9 mouse cellular contexts compared by ENCODE assay signal in genomic region chr10:128908778-128909448, GRCm38 (mm10). TPM values are rescaled to one million over a fixed set of nuclear protein-coding genes. Genes with fewer than 3 reads are reported as not detected.
DNase-seq lines count a peak whose midpoint lies in the region; ATAC-seq and TF ChIP-seq lines count a peak whose summit lies in the region.
"Had no signal": no experiment of that assay in that cellular context is flagged by ENCODE, and none has a peak within 500 bp of the region (broad histone marks: within the 10 kb centered on the region; RNA-seq: fewer than 3 reads in every experiment).

No protein-coding gene starts in this region.

- no peaks in the 10 kb centered on the region for H3K9me3 ChIP-seq in embryonic facial prominence, embryonic 10.5 days
- no peaks in the 10 kb centered on the region for H3K9me3 ChIP-seq in intestine, postnatal 0 days (ENCODE audit: control insufficient read depth)

- ATAC-seq in intestine, postnatal 0 days: peak; percentile 71
- peak; percentile 11 for ATAC-seq in megakaryocyte, adult 5-6 weeks (ENCODE audit: poor library complexity, severe bottlenecking)

- WGBS in cerebellum, adult 2 months: 81% methylated on average over 13 of the region's 13 CpGs
- 59% methylated on average over 13 of the region's 13 CpGs for WGBS in embryonic facial prominence, embryonic 10.5 days
- 31% methylated on average over 13 of the region's 13 CpGs for WGBS in intestine, postnatal 0 days

- H3K4me3 ChIP-seq in cerebellum, adult 2 months (replicated peaks; ENCODE audit: insufficient read depth, low read depth, low read length): peak overlapping the region; percentile 60
- H3K4me3 ChIP-seq in embryonic facial prominence, embryonic 10.5 days: peak overlapping the region; percentile 88
- H3K4me3 ChIP-seq in intestine, postnatal 0 days (ENCODE audit: low read depth, low read length): peak overlapping the region; percentile 87

- peaks cover 5% of the 10 kb centered on the region for H3K4me1 ChIP-seq in cerebellum, adult 2 months (ENCODE audit: control insufficient read depth, insufficient read depth, low read length)
- peaks cover 47% of the 10 kb centered on the region for H3K4me1 ChIP-seq in embryonic facial prominence, embryonic 10.5 days
- no peaks in the 10 kb centered on the region for H3K4me1 ChIP-seq in intestine, postnatal 0 days (replicated peaks; ENCODE audit: control insufficient read depth, insufficient read depth, low read length)

- H3K27me3 ChIP-seq in cerebellum, adult 2 months (ENCODE audit: control insufficient read depth, insufficient read depth, low read length): no peaks in the 10 kb centered on the region
- H3K27me3 ChIP-seq in embryonic facial prominence, embryonic 10.5 days (replicated peaks; ENCODE audit: low read depth, poor library complexity, severe bottlenecking): peaks cover 16% of the 10 kb centered on the region
- no peaks in the 10 kb centered on the region for H3K27me3 ChIP-seq in intestine, postnatal 0 days (replicated peaks; ENCODE audit: control insufficient read depth, insufficient read depth, low read length)

- H3K4me2 ChIP-seq in intestine, postnatal 0 days (replicated peaks; ENCODE audit: low read depth): peak overlapping the region; percentile 85

- H3K27ac ChIP-seq in cerebellum, adult 2 months (ENCODE audit: insufficient read depth, low read length): peak overlapping the region; percentile 41; the same call in 1 of the 2 replicates
- peak overlapping the region; percentile 95 for H3K27ac ChIP-seq in embryonic facial prominence, embryonic 10.5 days (replicated peaks)
- peak overlapping the region; percentile 98 for H3K27ac ChIP-seq in intestine, postnatal 0 days (ENCODE audit: low read depth, low read length)

- TF ChIP-seq CTCF in cerebellum, adult 2 months (IDR thresholded peaks at IDR 0.05; ENCODE audit: borderline replicate concordance, insufficient read depth, low read depth, low read length): no peak
- TF ChIP-seq CTCF in intestine, postnatal 0 days (IDR thresholded peaks at IDR 0.05; ENCODE audit: low read depth): no peak

- no peak for TF ChIP-seq POLR2A in cerebellum, adult 2 months (IDR thresholded peaks at IDR 0.05; ENCODE audit: borderline replicate concordance, insufficient read depth, low read length)

- peak overlapping the region; percentile 93 for H3K9ac ChIP-seq in intestine, postnatal 0 days (ENCODE audit: low read depth, low read length)

- H3K36me3 ChIP-seq in embryonic facial prominence, embryonic 10.5 days (replicated peaks): peaks cover 24% of the 10 kb centered on the region
- H3K36me3 ChIP-seq in intestine, postnatal 0 days (ENCODE audit: control insufficient read depth, insufficient read depth): peaks cover 18% of the 10 kb centered on the region

- no peak for DNase-seq in cerebellum, adult 2 months
- no peak for DNase-seq in cerebellum, adult 11-12 months
- no peak for DNase-seq in embryonic facial prominence, embryonic 10.5 days (ENCODE audit: low spot score)
- DNase-seq in testis, postnatal 10 days (ENCODE audit: low spot score): no peak
- DNase-seq in B cell, adult 2 months: no peak
- no peak for DNase-seq in adrenal gland, adult 2 months

RNA-seq across cellular contexts. Expression of gene Cd63, which starts 8.1 kb away (rescaled TPM):
- 108 and 110 TPM in 2 replicates for polyA plus RNA-seq in cerebellum, adult 2 months (2012; rRNA removed)
- 274 and 319 TPM in 2 replicates for polyA plus RNA-seq in embryonic facial prominence, embryonic 10.5 days (2016; fragmentation: Nextera tagmentation; extraction: Ambion mirVana)
- 939 and 945 TPM in 2 replicates for polyA plus RNA-seq in intestine, postnatal 0 days (2015; fragmentation: Nextera tagmentation; extraction: Ambion mirVana)
- total RNA-seq in megakaryocyte, adult 5-6 weeks (2015): 60.5 and 76.0 TPM in 2 replicates
- 46.8 and 47.1 TPM in 2 replicates for total RNA-seq in megakaryocyte, adult 5-6 weeks (2017)
- 100 to 1,000 TPM; 279 to 433 TPM for total RNA-seq in adrenal gland, adult 2 months (2021)
- 38.2 and 44.2 TPM in 2 replicates for polyA plus RNA-seq in adrenal gland, adult 2 months (2012; rRNA removed)

RNA-seq across cellular contexts. Expression of gene Rdh5, which starts 13.8 kb away (rescaled TPM):
- 37.0 and 45.7 TPM in 2 replicates for polyA plus RNA-seq in cerebellum, adult 2 months (2012; rRNA removed)
- polyA plus RNA-seq in embryonic facial prominence, embryonic 10.5 days (2016; fragmentation: Nextera tagmentation; extraction: Ambion mirVana): 11.2 and 11.9 TPM in 2 replicates
- 12.4 and 13.0 TPM in 2 replicates for polyA plus RNA-seq in intestine, postnatal 0 days (2015; fragmentation: Nextera tagmentation; extraction: Ambion mirVana)
- 3.4 and 6.0 TPM in 2 replicates for total RNA-seq in megakaryocyte, adult 5-6 weeks (2015)
- total RNA-seq in megakaryocyte, adult 5-6 weeks (2017): 0.94 and 3.6 TPM in 2 replicates
- total RNA-seq in adrenal gland, adult 2 months (2021): 10 to 100 TPM; 11.2 to 15.9 TPM
- 24.3 and 29.3 TPM in 2 replicates for polyA plus RNA-seq in adrenal gland, adult 2 months (2012; rRNA removed)

RNA-seq across cellular contexts. Expression of gene Bloc1s1, which starts 14.9 kb away (rescaled TPM):
- 350 and 357 TPM in 2 replicates for polyA plus RNA-seq in cerebellum, adult 2 months (2012; rRNA removed)
- 185 and 186 TPM in 2 replicates for polyA plus RNA-seq in embryonic facial prominence, embryonic 10.5 days (2016; fragmentation: Nextera tagmentation; extraction: Ambion mirVana)
- polyA plus RNA-seq in intestine, postnatal 0 days (2015; fragmentation: Nextera tagmentation; extraction: Ambion mirVana): 248 and 257 TPM in 2 replicates
- total RNA-seq in megakaryocyte, adult 5-6 weeks (2015): 190 and 212 TPM in 2 replicates
- total RNA-seq in megakaryocyte, adult 5-6 weeks (2017): 135 and 165 TPM in 2 replicates
- 100 to 1,000 TPM; 174 to 223 TPM for total RNA-seq in adrenal gland, adult 2 months (2021)
- polyA plus RNA-seq in adrenal gland, adult 2 months (2012; rRNA removed): 99.2 and 115 TPM in 2 replicates

RNA-seq across cellular contexts. Expression of gene Gdf11, which starts 17.4 kb away (rescaled TPM):
- polyA plus RNA-seq in cerebellum, adult 2 months (2012; rRNA removed): 13.6 and 14.8 TPM in 2 replicates
- polyA plus RNA-seq in embryonic facial prominence, embryonic 10.5 days (2016; fragmentation: Nextera tagmentation; extraction: Ambion mirVana): 11.8 and 12.0 TPM in 2 replicates
- polyA plus RNA-seq in intestine, postnatal 0 days (2015; fragmentation: Nextera tagmentation; extraction: Ambion mirVana): 0.99 and 1.6 TPM in 2 replicates
- total RNA-seq in megakaryocyte, adult 5-6 weeks (2015): 0.07 and 0.18 TPM in 2 replicates
- 0.18 and 0.28 TPM in 2 replicates for total RNA-seq in megakaryocyte, adult 5-6 weeks (2017)
- total RNA-seq in adrenal gland, adult 2 months (2021): 1 to 10 TPM; 1.8 to 2.3 TPM
- 0.55 and 0.99 TPM in 2 replicates for polyA plus RNA-seq in adrenal gland, adult 2 months (2012; rRNA removed)
- polyA plus RNA-seq: erythroblast, embryonic 14.5 days had no signal

RNA-seq across cellular contexts. Expression of gene Itga7, which starts 24.7 kb away (rescaled TPM):
- polyA plus RNA-seq in cerebellum, adult 2 months (2012; rRNA removed): 96.2 and 106 TPM in 2 replicates
- 1.8 and 2.7 TPM in 2 replicates for polyA plus RNA-seq in embryonic facial prominence, embryonic 10.5 days (2016; fragmentation: Nextera tagmentation; extraction: Ambion mirVana)
- 3.1 and 3.6 TPM in 2 replicates for polyA plus RNA-seq in intestine, postnatal 0 days (2015; fragmentation: Nextera tagmentation; extraction: Ambion mirVana)
- total RNA-seq in megakaryocyte, adult 5-6 weeks (2015): not detected in 2 replicates
- total RNA-seq in megakaryocyte, adult 5-6 weeks (2017): not detected in 2 replicates
- 10 to 100 TPM in 1 of 2 experiments, 1 to 10 TPM in 1; 8.4 to 25.6 TPM for total RNA-seq in adrenal gland, adult 2 months (2021)
- 19.6 and 32.5 TPM in 2 replicates for polyA plus RNA-seq in adrenal gland, adult 2 months (2012; rRNA removed)
- polyA plus RNA-seq: erythroblast, embryonic 14.5 days had no signal

Comparison
In these comparisons a context has a peak if more than half of its experiments do, and no peak if none do; other contexts are left out.
1. H3K27ac ChIP-seq: peak in every context shown above with its lines; median percentile 98 in intestine, postnatal 0 days; 95 in embryonic facial prominence, embryonic 10.5 days; 41 in cerebellum, adult 2 months.